Mouse (Mus musculus): ENCODE results near the gene Icam1. TPM values are rescaled to one million over a fixed set of nuclear protein-coding genes. Genes with fewer than 3 reads are reported as not detected.

Icam1 gene
- polyA plus RNA-seq (2015; fragmentation: Nextera tagmentation; extraction: Ambion mirVana) = 3.9 and 4.8 TPM in 2 replicates

DNA sequence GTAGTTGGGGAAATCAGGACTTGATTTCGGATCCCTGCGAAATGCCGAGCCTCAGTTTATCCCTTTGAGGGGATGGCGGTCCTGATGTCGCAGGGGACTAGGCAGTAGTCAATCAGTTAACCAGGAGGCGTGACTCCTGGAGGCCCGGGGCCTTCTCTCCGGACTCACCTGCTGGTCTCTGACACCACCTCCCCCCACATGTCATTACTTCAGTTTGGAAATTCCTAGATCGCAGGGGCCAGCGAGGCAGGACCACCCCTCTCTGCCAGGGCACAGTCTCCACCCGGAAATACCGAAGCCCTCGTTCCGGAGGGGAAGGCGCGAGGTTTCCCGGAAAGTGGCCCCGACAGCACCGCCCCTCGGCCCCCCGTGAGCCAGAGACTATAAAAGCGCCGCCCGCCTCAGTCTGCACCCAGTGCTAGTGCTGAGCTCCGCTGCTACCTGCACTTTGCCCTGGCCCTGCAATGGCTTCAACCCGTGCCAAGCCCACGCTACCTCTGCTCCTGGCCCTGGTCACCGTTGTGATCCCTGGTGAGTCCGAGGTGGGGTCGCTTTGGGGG is at the start of gene Icam1:
TSS of gene Icam1 (plus strand) at position 415 of the 560 bp plus-strand sequence.
- no peak for ATAC-seq (ENCODE audit: low read depth)
- under 1% methylated on average over 30 of the region's 30 CpGs for WGBS
- H3K27me3 ChIP-seq = peaks cover 76% of the 10 kb centered on the region

DNA sequence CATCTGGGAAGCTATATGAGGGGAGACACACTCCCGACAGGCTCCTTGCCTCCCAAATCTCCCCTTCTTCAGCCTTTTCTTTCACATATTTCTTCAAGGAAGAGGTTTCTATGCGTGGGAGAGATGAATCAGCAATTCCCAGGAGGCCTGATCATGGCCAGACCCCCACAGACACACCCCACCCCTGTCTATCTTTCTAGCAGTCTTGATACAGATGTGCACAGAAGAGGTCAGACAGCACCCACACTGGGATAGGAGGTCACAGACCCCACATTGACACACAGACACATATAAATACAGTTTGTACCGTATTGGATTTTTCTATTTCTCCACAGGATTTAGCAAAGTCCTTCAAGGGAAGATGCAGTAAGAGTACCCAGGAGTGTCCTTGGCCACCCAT is 49.8 kb upstream of the Icam1 start:
- WGBS = 79% methylated on average over 3 of the region's 3 CpGs
- no peak overlapping the region for H3K4me3 ChIP-seq
- H3K4me2 ChIP-seq = no peak overlapping the region
- no peaks in the 10 kb centered on the region for H3K4me1 ChIP-seq (replicated peaks)
- H3K27me3 ChIP-seq = no peaks in the 10 kb centered on the region
- H3K9ac ChIP-seq = no peak overlapping the region
- peaks cover 29% of the 10 kb centered on the region for H3K36me3 ChIP-seq
- no peak for ATAC-seq (ENCODE audit: low read depth)
- no peaks in the 10 kb centered on the region for H3K9me3 ChIP-seq
- H3K27ac ChIP-seq (replicated peaks) = no peak overlapping the region

More for the DNA sequence above, at the start of gene Icam1:
- H3K36me3 ChIP-seq = no peaks in the 10 kb centered on the region
- peak within 1 kb of the TSS; percentile 47 for H3K4me2 ChIP-seq
- peaks cover 10% of the 10 kb centered on the region for H3K4me1 ChIP-seq (replicated peaks)
- H3K4me3 ChIP-seq = peak within 1 kb of the TSS; percentile 25
- 0 out of 2 replicates have a peak within 1 kb of the TSS, but pooled peaks have one; percentile 13 for H3K9ac ChIP-seq
- no peaks in the 10 kb centered on the region for H3K9me3 ChIP-seq
- H3K27ac ChIP-seq (replicated peaks) = no peak within 1 kb of the TSS

DNA sequence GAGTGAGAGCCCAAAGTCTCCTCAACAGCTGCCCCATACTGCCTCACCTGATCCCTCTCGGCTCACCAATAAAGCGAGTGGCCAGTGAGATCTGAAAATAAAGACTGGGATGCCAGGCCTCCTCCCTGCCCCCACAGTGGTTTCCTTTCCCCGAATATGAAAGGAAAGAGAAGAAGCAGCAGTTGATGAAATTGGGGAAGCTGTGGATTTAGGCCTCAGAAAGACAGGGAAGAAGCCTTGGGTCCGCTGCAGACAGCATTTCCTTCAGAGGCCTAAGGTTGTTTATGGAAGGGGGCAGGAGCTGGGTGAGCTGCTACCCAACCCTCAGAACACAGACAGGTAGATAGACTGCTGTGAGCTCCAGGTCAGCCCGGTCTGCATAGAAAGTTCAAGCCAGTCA is 49.0 kb upstream of the Icam1 start:
- WGBS = 78% methylated on average over 5 of the region's 5 CpGs
- Histone ChIP-seq H3K4me2 (no peak overlapping the region), H3K36me3 (peaks cover 29% of the 10 kb centered on the region), H3K4me3 (no peak overlapping the region), H3K4me1 (replicated peaks) (peaks cover 6% of the 10 kb centered on the region), H3K9me3 (no peaks in the 10 kb centered on the region), H3K27ac (replicated peaks) (no peak overlapping the region), H3K27me3 (no peaks in the 10 kb centered on the region), H3K9ac (no peak overlapping the region)
- no peak for ATAC-seq (ENCODE audit: low read depth)

DNA sequence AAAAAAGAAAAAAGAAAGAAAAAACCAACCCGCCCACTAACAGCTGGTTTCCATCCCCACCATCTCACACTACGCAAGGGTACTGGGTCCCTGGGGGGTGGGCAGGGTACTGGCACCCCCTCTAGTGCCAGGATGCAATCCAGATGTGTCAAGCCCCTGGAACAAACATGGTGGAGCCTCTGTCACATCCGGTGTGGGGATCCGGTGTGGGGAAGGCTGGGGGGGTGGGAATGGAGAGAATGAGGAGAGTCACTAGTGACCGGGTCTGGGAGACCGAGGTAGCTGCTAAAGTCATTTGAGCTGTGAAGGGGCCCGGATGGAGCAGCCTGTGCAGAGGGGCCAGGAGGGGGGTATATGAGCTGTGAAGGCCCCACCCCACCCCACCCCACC is 44.0 kb upstream of the Icam1 start:
- Histone ChIP-seq H3K36me3 (peaks cover 23% of the 10 kb centered on the region), H3K27me3 (peaks cover 6% of the 10 kb centered on the region; the same call in 1 of the 2 replicates), H3K9me3 (no peaks in the 10 kb centered on the region), H3K27ac (replicated peaks) (peak overlapping the region; percentile 62), H3K4me1 (replicated peaks) (peaks cover 46% of the 10 kb centered on the region), H3K4me3 (no peak overlapping the region), H3K9ac (peak overlapping the region; percentile 35; the same call in 1 of the 2 replicates), H3K4me2 (peak overlapping the region; percentile 97)
- ATAC-seq (ENCODE audit: low read depth) = no peak
- 62% methylated on average over 7 of the region's 7 CpGs for WGBS

DNA sequence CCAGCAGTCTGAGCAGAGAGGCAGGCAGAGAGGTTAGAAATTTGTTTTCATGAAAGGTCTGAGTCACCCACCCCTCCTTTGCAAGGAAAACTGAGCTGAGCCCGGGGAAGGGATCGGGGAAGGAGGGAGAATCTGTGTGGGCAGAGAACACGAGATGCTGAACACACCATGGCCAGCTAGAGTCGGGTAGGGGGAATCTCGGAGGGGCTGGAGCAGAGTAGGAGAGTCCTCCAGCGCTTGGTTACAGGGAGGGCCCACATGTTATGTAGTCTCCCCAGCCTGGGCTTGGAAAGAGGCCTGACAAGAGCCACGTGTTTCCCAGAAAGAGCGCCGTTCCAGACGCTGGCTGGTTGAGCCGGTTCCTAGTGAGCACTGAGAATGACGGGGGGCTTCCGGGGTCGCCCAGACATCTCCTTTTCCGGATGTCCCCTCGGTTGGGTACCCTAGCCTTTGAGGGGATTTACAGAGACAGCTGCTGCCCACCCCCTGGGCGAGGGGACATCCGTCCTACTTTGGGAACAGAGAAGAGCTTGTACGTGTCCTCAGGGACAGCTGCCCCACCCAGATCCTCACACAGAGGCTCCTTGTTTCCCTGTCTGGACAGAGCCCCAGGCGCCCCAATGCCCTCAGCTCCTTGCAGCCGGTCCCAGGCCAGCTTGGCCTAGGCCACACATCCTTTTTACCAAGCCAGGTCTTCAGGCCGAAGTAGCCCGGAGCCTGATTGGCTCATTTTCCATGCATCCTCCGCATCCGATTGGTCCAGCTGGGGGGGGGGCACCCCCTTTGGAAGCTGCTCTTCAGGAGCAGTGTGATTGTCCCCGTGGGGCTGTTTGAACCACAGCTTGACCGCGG is 43.4 kb upstream of the Icam1 start:
- peak overlapping the region; percentile 62 for H3K27ac ChIP-seq (replicated peaks)
- H3K4me3 ChIP-seq = peak overlapping the region; percentile 4
- H3K27me3 ChIP-seq = peaks cover 6% of the 10 kb centered on the region; the same call in 1 of the 2 replicates
- H3K9ac ChIP-seq = peak overlapping the region; percentile 35
- peak overlapping the region; percentile 97 for H3K4me2 ChIP-seq
- ATAC-seq (ENCODE audit: low read depth) = 0 out of 2 replicates have a peak, but pooled peaks have one; percentile 13
- 32% methylated on average over 28 of the region's 28 CpGs for WGBS
- peaks cover 17% of the 10 kb centered on the region for H3K36me3 ChIP-seq
- H3K4me1 ChIP-seq (replicated peaks) = peaks cover 46% of the 10 kb centered on the region
- no peaks in the 10 kb centered on the region for H3K9me3 ChIP-seq

DNA sequence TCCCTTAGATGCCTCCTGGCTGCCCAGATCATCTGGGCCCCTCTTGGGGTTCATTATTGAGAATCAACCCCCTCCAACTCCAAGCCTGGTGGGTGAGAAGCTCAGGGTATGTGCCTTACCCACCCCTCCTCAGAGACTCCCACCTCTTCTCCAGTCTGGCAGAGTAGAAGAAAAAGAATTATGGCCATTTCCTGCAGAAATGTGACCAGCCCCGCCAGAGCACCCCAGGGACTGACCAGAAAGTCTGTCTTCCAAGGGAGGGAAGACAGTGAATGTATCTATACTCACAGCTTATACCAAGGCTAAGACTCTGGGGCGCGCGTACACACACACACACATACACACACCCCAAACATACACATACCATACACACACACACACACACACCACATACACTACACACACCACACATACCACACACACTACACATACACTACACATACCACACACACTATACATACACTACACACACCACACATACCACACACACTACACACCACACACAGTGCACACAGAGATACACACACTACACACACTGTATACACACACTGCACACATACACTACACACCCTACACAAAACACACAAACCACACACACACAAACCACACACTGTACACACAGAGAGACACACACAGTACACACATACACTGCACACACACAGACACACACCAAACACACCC is 42.6 kb upstream of the Icam1 start:
- Histone ChIP-seq H3K9ac (peak overlapping the region; percentile 47), H3K4me3 (no peak overlapping the region), H3K4me1 (replicated peaks) (peaks cover 46% of the 10 kb centered on the region), H3K4me2 (peak overlapping the region; percentile 97), H3K9me3 (no peaks in the 10 kb centered on the region), H3K36me3 (peaks cover 9% of the 10 kb centered on the region), H3K27me3 (peaks cover 6% of the 10 kb centered on the region; the same call in 1 of the 2 replicates), H3K27ac (replicated peaks) (peak overlapping the region; percentile 62)
- ATAC-seq (ENCODE audit: low read depth) = no peak
- 80% methylated on average over 4 of the region's 4 CpGs for WGBS

DNA sequence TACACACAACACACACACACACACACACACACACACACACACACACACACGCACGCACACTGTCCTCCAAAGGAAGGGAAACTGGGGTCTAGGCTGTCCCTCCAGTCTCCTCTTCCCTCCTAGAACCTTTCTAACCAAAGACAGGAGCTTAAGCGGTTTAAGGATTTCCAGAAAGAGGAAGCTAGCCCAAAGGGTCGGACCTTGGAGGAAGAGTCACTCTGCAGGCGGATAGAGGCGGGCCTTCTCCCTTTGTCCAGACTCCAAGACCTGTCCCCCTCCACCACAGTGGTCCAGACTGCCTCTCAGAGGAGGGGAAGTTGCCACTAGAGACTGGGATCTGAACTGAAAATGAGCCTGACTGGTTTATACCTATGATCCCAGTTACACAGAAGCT is 42.1 kb upstream of the Icam1 start:
- no peak for ATAC-seq (ENCODE audit: low read depth)
- H3K27me3 ChIP-seq = peaks cover 6% of the 10 kb centered on the region; the same call in 1 of the 2 replicates
- H3K4me2 ChIP-seq = peak overlapping the region; percentile 97
- H3K27ac ChIP-seq (replicated peaks) = peak overlapping the region; percentile 62; the same call in 1 of the 2 replicates
- H3K4me3 ChIP-seq = no peak overlapping the region; the same call in 1 of the 2 replicates
- WGBS = 64% methylated on average over 6 of the region's 6 CpGs
- peaks cover 46% of the 10 kb centered on the region for H3K4me1 ChIP-seq (replicated peaks)
- H3K36me3 ChIP-seq = peaks cover 3% of the 10 kb centered on the region; the same call in 1 of the 2 replicates
- peak overlapping the region; percentile 47 for H3K9ac ChIP-seq
- H3K9me3 ChIP-seq = no peaks in the 10 kb centered on the region

DNA sequence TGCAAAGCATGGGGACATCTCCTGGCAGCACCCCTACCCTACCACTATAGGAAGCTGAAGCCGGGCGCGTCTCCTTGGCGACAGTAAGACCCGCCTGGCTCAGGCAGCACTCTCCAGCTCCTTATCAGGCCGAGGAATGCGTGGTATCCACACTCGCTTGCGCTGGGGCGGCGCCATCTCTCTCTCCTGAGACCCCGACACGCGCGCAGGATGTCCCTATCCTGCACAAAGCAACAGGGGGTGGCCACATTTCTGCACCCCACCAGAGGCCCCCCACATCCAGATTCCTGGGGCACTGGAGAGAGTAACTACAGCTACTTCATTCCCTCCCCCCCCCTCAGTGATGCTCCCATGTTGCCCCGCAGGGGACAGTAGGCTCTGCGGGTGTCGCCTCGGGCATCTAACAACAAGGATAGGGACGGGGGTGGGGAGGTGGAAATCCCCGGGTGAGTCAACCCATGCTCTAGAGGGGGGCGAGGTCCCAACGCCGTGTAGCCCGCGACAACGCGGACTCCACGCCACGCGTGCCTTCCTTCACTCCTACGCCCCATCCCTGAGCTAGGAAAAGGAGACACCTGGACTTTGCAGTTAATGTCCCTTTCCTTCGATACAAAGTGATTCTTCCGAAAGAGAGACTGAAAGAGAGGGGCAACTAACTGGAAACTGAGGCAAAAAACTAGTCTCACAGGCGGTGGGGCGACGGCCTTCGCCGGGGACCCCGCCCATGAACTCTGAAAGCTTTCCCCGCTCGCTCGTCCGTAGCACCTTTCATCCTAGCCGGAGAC is 40.2 kb upstream of the Icam1 start:
- Histone ChIP-seq H3K27ac (replicated peaks) (peak overlapping the region; percentile 74), H3K4me2 (peak overlapping the region; percentile 97), H3K4me1 (replicated peaks) (peaks cover 46% of the 10 kb centered on the region), H3K27me3 (peaks cover 6% of the 10 kb centered on the region; the same call in 1 of the 2 replicates), H3K9me3 (no peaks in the 10 kb centered on the region), H3K9ac (peak overlapping the region; percentile 88), H3K4me3 (peak overlapping the region; percentile 76), H3K36me3 (no peaks in the 10 kb centered on the region)
- WGBS = under 1% methylated on average over 44 of the region's 45 CpGs
- peak; percentile 45 for ATAC-seq (ENCODE audit: low read depth)

DNA sequence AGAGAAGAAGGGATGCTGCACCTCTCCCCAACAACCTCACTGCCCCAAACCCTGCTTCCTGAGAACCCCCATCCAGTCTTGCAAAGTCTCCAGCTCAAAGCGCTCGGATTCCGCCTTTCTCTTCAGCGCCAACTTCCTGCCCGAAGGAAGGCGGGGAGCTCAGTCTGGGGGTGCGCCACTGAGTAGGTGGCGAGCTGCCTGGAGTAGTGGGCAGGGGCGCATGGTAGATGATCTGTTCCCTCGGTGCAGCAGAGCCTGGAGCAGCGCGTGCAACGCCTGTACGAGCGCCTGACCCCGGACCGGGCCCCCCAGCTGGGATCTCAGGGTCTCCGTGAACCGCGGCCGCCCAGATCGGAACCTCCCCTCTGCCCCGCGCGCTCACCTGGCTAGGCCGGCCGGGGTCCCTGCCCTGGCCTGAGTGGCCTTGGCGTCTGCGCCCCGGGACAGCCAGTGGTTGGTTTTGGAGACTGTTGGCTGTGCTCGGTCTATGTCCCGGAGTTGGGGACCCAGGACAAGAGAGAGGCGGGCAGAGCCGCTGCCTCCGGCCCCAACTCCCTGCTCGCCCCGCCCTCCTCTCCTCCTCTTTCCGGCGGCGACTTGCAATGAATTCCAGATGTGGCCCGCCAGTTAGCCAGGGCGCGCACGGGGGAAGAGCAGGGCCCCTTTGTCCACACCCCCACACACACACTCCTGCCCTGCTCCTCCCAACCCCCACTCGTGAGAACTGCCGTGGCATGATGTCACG is 39.4 kb upstream of the Icam1 start, which contains the start of gene S1pr2:
TSS of gene S1pr2 (minus strand) at position 566 of the 745 bp plus-strand sequence.
- Histone ChIP-seq H3K36me3 (no peaks in the 10 kb centered on the region), H3K27me3 (peaks cover 6% of the 10 kb centered on the region; the same call in 1 of the 2 replicates), H3K27ac (replicated peaks) (peak within 1 kb of the TSS; percentile 74), H3K4me2 (peak within 1 kb of the TSS; percentile 97), H3K9ac (peak within 1 kb of the TSS; percentile 88), H3K4me3 (peak within 1 kb of the TSS; percentile 76), H3K9me3 (no peaks in the 10 kb centered on the region), H3K4me1 (replicated peaks) (peaks cover 44% of the 10 kb centered on the region)
- peak; percentile 66 for ATAC-seq (ENCODE audit: low read depth)
- WGBS = under 1% methylated on average over 42 of the region's 47 CpGs

DNA sequence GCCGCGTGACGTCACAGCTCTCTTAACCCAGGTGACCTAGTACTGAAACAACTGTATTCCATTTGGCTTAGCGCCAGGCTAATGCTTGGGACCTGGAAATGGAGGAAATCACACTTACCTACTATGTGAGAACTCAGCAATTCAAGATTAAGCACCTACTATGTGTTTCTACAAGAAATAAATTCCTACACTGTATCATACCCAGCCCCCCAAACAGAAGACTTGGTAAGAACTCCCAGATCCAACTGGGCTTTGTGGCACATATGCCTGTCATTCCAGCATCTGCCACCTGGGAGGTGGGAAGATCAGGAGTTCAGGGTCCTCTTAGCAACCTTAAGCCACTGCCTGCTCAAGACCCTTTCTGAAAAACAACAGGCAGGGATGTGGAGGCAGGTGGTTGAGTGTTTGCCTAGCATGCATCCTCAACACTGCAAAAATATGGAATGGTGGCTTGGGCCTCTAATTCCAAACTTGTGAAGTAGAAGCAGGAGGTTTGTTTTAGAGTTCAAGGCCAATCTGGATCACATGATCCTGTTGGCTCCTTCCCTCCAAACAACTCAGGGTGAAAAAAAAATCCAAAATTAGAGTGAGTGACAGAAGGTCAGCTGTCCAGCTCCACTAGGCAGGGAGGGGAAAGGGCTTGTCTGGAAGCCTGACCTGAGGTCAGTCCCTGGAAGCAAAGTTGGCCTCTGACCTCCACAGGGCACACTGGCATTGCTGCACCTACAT is 38.7 kb upstream of the Icam1 start:
- 3% methylated on average over 4 of the region's 4 CpGs for WGBS

More for the DNA sequence above, 38.7 kb upstream of the Icam1 start:
- H3K4me2 ChIP-seq = peak overlapping the region; percentile 97
- peak overlapping the region; percentile 74; the same call in 1 of the 2 replicates for H3K27ac ChIP-seq (replicated peaks)
- H3K9ac ChIP-seq = peak overlapping the region; percentile 88; the same call in 1 of the 2 replicates
- ATAC-seq (ENCODE audit: low read depth) = 0 out of 2 replicates have a peak, but pooled peaks have one; percentile 12
- no peaks in the 10 kb centered on the region for H3K36me3 ChIP-seq
- peaks cover 36% of the 10 kb centered on the region for H3K4me1 ChIP-seq (replicated peaks)
- no peaks in the 10 kb centered on the region for H3K9me3 ChIP-seq
- peaks cover 6% of the 10 kb centered on the region; the same call in 1 of the 2 replicates for H3K27me3 ChIP-seq
- H3K4me3 ChIP-seq = peak overlapping the region; percentile 76

All from neural tube, embryonic 13.5 days (tissue).